Mouse (Mus musculus): ENCODE results near the gene Asb10. TPM values are rescaled to one million over a fixed set of nuclear protein-coding genes. Genes with fewer than 3 reads are reported as not detected.

The Asb10 gene
- total RNA-seq, 1 experiment: 0.18 TPM

DNA sequence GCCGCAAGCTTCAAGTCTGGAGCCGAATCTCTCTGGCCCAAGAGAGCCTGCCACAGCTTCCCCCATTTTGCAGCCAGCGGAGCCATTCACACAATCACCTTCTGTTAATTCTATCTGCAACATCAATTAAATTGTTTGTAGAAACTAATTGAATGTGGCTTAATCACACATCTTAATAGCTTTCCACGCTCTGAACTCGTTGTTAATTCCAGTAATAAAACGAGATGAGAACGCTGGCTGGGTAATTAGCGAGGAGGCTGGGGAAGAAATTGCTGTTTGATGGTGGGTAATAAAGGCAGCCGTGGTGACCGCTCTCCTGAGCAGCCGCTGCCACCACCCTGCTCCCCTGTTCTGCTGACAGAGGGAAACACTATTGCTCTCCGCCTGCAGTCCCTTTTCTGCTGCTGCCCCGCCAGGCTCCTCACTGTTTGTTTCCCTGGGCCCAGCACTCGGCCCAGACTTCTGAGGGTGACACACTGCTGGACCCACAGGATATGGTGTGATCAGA lies 50.3 kb downstream of the Asb10 start:
- in situ Hi-C loops (cut with MboI; ENCODE audit: low sequenced_read_pairs in 2 of 2, unreplicated experiment in 2 of 2): no loop called here
- no peaks in the 10 kb centered on the region for H3K9me3 ChIP-seq (ENCODE audit: control insufficient read depth, insufficient read depth, low read depth, low read length)
- DNase-seq (ENCODE audit: low read depth, low spot score): no peak
- TF ChIP-seq ZC3H11A (IDR thresholded peaks at IDR 0.05; ENCODE audit: borderline replicate concordance, low read depth, low read length) (no peak), HCFC1 (IDR thresholded peaks at IDR 0.05; ENCODE audit: borderline replicate concordance, insufficient read depth, low read length) (no peak), ZNF384 (IDR thresholded peaks at IDR 0.05; ENCODE audit: low read depth, low read length) (no peak), CHD2 (IDR thresholded peaks at IDR 0.05; ENCODE audit: low read depth, low read length) (no peak), MAFK (IDR thresholded peaks at IDR 0.05; ENCODE audit: insufficient read depth, low read depth, low read length) (no peak)
- H3K36me3 ChIP-seq (ENCODE audit: control insufficient read depth, insufficient read depth, low read length, poor library complexity, severe bottlenecking): peaks cover 41% of the 10 kb centered on the region
- peaks cover 6 to 9% of the 10 kb centered on the region in 2 experiments; a peak in 2 of 4 replicates for H3K4me1 ChIP-seq (ENCODE audit: control insufficient read depth in 2 of 2, insufficient read depth in 2 of 2, low read length in 2 of 2, poor library complexity in 1 of 2)
- H3K27ac ChIP-seq (ENCODE audit: insufficient read depth, low read depth, low read length, poor library complexity, severe bottlenecking): no peak overlapping the region
- no peak overlapping the region for H3K4me3 ChIP-seq (ENCODE audit: insufficient read depth in 1 of 2, low read depth in 1 of 2, low read length in 2 of 2, poor library complexity in 1 of 2, severe bottlenecking in 1 of 2)
- H3K9ac ChIP-seq (ENCODE audit: insufficient read depth, low read depth, low read length, poor library complexity, severe bottlenecking): no peak overlapping the region

- TF ChIP-seq ZC3H11A (IDR thresholded peaks at IDR 0.05; ENCODE audit: borderline replicate concordance, low read depth, low read length) (no peak), HCFC1 (IDR thresholded peaks at IDR 0.05; ENCODE audit: borderline replicate concordance, insufficient read depth, low read length) (no peak), ZNF384 (IDR thresholded peaks at IDR 0.05; ENCODE audit: low read depth, low read length) (no peak), CHD2 (IDR thresholded peaks at IDR 0.05; ENCODE audit: low read depth, low read length) (no peak), MAFK (IDR thresholded peaks at IDR 0.05; ENCODE audit: insufficient read depth, low read depth, low read length) (no peak)
- peaks cover 10 to 25% of the 10 kb centered on the region in 2 experiments; a peak in 3 of 4 replicates for H3K4me1 ChIP-seq (ENCODE audit: control insufficient read depth in 2 of 2, insufficient read depth in 2 of 2, low read length in 2 of 2, poor library complexity in 1 of 2)
- in situ Hi-C loops (cut with MboI; ENCODE audit: low sequenced_read_pairs in 2 of 2, unreplicated experiment in 2 of 2): no loop called here
- DNase-seq (ENCODE audit: low read depth, low spot score): no peak
- peaks cover 42% of the 10 kb centered on the region for H3K36me3 ChIP-seq (ENCODE audit: control insufficient read depth, insufficient read depth, low read length, poor library complexity, severe bottlenecking)
- H3K27ac ChIP-seq (ENCODE audit: insufficient read depth, low read depth, low read length, poor library complexity, severe bottlenecking): no peak overlapping the region
- no peak overlapping the region for H3K4me3 ChIP-seq (ENCODE audit: insufficient read depth in 1 of 2, low read depth in 1 of 2, low read length in 2 of 2, poor library complexity in 1 of 2, severe bottlenecking in 1 of 2)
- H3K9me3 ChIP-seq (ENCODE audit: control insufficient read depth, insufficient read depth, low read depth, low read length): no peaks in the 10 kb centered on the region
- H3K9ac ChIP-seq (ENCODE audit: insufficient read depth, low read depth, low read length, poor library complexity, severe bottlenecking): no peak overlapping the region
These were observed 54.0 kb downstream of the Asb10 start for GRCm38 (mm10) chr5:24486738-24487137.

- H3K36me3 ChIP-seq (ENCODE audit: control insufficient read depth, insufficient read depth, low read length, poor library complexity, severe bottlenecking): peaks cover 42% of the 10 kb centered on the region
- in situ Hi-C loops (cut with MboI; ENCODE audit: low sequenced_read_pairs in 2 of 2, unreplicated experiment in 2 of 2): no loop called here
- H3K4me3 ChIP-seq (ENCODE audit: insufficient read depth in 1 of 2, low read depth in 1 of 2, low read length in 2 of 2, poor library complexity in 1 of 2, severe bottlenecking in 1 of 2): no peak overlapping the region
- H3K27ac ChIP-seq (ENCODE audit: insufficient read depth, low read depth, low read length, poor library complexity, severe bottlenecking): no peak overlapping the region
- H3K9ac ChIP-seq (ENCODE audit: insufficient read depth, low read depth, low read length, poor library complexity, severe bottlenecking): no peak overlapping the region
- no peak for TF ChIP-seq ZC3H11A (IDR thresholded peaks at IDR 0.05; ENCODE audit: borderline replicate concordance, low read depth, low read length)
- TF ChIP-seq HCFC1 (IDR thresholded peaks at IDR 0.05; ENCODE audit: borderline replicate concordance, insufficient read depth, low read length): no peak
- no peak for TF ChIP-seq MAFK (IDR thresholded peaks at IDR 0.05; ENCODE audit: insufficient read depth, low read depth, low read length)
- TF ChIP-seq CHD2 (IDR thresholded peaks at IDR 0.05; ENCODE audit: low read depth, low read length): no peak
- no peak for TF ChIP-seq ZNF384 (IDR thresholded peaks at IDR 0.05; ENCODE audit: low read depth, low read length)
- peak; percentile 82 for DNase-seq (ENCODE audit: low read depth, low spot score)
- no peaks in the 10 kb centered on the region for H3K9me3 ChIP-seq (ENCODE audit: control insufficient read depth, insufficient read depth, low read depth, low read length)
- H3K4me1 ChIP-seq (ENCODE audit: control insufficient read depth in 2 of 2, insufficient read depth in 2 of 2, low read length in 2 of 2, poor library complexity in 1 of 2): peaks cover 13 to 29% of the 10 kb centered on the region in 2 experiments; a peak in 3 of 4 replicates
These were observed 54.7 kb downstream of the Asb10 start for GRCm38 (mm10) chr5:24486097-24486496.

DNA sequence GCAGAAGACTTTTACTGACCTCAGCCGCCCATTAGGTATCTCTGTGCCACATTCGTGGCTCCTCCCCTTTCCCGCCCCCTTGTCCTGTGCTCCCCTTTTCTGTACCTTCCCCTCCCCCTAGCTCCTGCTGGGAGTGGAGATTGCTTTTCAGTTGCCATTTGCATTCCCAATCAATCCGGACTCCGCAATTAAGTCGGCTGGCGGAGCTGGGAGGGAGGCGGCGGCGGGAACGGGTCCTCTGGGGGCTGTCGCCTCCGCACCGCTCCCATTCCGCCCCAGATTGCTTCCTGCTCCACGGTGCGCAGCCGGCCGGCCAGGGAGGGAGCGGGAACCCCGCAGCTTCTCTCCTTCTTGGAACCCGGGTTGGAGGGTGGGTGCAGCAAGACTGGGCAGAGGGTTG lies 55.8 kb downstream of the Asb10 start:
- no peak for TF ChIP-seq CHD2 (IDR thresholded peaks at IDR 0.05; ENCODE audit: low read depth, low read length)
- TF ChIP-seq HCFC1 (IDR thresholded peaks at IDR 0.05; ENCODE audit: borderline replicate concordance, insufficient read depth, low read length): no peak
- TF ChIP-seq MAFK (IDR thresholded peaks at IDR 0.05; ENCODE audit: insufficient read depth, low read depth, low read length): no peak
- TF ChIP-seq ZNF384 (IDR thresholded peaks at IDR 0.05; ENCODE audit: low read depth, low read length): no peak
- no peak for TF ChIP-seq ZC3H11A (IDR thresholded peaks at IDR 0.05; ENCODE audit: borderline replicate concordance, low read depth, low read length)
- Histone ChIP-seq H3K9ac (ENCODE audit: insufficient read depth, low read depth, low read length, poor library complexity, severe bottlenecking) (peak overlapping the region; percentile 1; the same call in 1 of the 2 replicates), H3K27ac (ENCODE audit: insufficient read depth, low read depth, low read length, poor library complexity, severe bottlenecking) (no peak overlapping the region), H3K4me1 (ENCODE audit: control insufficient read depth in 2 of 2, insufficient read depth in 2 of 2, low read length in 2 of 2, poor library complexity in 1 of 2) (peaks cover 13 to 34% of the 10 kb centered on the region in 2 experiments; a peak in 3 of 4 replicates), H3K4me3 (ENCODE audit: insufficient read depth in 1 of 2, low read depth in 1 of 2, low read length in 2 of 2, poor library complexity in 1 of 2, severe bottlenecking in 1 of 2) (peak overlapping the region; percentile 44 to 58), H3K36me3 (ENCODE audit: control insufficient read depth, insufficient read depth, low read length, poor library complexity, severe bottlenecking) (peaks cover 45% of the 10 kb centered on the region; the same call in 1 of the 2 replicates), H3K9me3 (ENCODE audit: control insufficient read depth, insufficient read depth, low read depth, low read length) (no peaks in the 10 kb centered on the region)
- in situ Hi-C loops (cut with MboI; ENCODE audit: low sequenced_read_pairs in 2 of 2, unreplicated experiment in 2 of 2): no loop called here
- no peak for DNase-seq (ENCODE audit: low read depth, low spot score)
